Mouse (Mus musculus) E14TG2a.4 (cell line): ENCODE measurements at regions not wholly inside any gene's neighbourhood (a gene's known extent, or its start where the extent isn't known, plus 50 kb on each side); places are given as distances from the start of the nearest gene placed in this dataset.

Experiments
- CTCF ChIP-seq: conservative IDR thresholded peaks from 2 replicates; pipeline ENCODE4 v1.5.1; 2014; ENCODE audit warnings: low read length
- NANOG ChIP-seq: IDR thresholded peaks from 2 replicates; pipeline ENCODE4 v1.6.1; 2014; ENCODE audit warnings: borderline replicate concordance, low read length, mixed read lengths
- POU5F1 ChIP-seq: IDR thresholded peaks from 2 replicates; pipeline ENCODE4 v1.6.1; 2014; ENCODE audit warnings: low read length, borderline replicate concordance

DNA sequence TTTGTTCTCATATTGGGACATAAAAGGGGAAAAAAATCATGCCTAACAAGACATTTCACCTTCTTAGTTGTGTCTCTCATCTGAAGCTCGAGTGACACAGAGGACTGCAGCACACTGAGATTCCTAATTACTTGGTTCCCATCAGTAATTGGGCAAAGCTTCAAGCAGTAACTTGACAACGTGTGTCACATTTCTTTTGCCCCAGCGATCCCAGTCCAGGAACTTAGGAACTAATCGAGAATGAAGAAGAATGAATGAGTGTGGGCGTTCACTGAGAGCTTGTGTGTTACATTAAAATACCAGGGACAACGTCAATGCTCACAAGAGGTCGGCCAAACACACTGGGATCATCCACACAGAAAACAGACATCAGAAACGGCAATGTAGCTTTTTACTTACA lies 131.9 kb upstream of the Klf7 start:
- TF ChIP-seq CTCF (no peak), POU5F1 (no peak), NANOG (no peak)
